Mouse (Mus musculus): ENCODE measurements around the gene Rab3a. TPM values are rescaled to one million over a fixed set of nuclear protein-coding genes. Genes with fewer than 3 reads are reported as not detected.
A peak's percentile ranks its signal among the peaks of the same experiment; 100 is the strongest.

The Rab3a gene
- polyA plus RNA-seq, 1 experiment: 34.9 TPM

DNA sequence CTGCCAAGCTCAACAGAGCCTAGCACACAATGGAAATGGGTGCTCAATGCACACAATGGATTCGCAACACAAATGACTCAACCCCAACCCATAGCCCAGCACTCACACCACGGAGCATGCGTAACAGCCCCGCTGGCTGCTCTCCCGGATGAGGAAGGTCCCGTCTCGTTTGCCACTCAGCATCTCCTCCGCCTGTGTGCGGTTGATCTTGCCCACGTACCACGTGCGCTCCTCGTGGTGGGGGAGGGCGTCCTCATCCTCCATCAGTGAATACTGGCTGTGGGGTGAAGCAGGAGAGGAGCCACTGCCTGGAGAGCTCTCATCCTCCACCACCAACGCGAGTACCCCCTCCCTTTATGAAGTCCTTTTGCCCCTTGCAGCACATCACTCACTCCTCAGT is 14.5 kb downstream of the Rab3a start:
- no peak overlapping the region for H3ac ChIP-seq (ENCODE audit: control insufficient read depth, insufficient read length)
- no peaks in the 10 kb centered on the region for H3K79me2 ChIP-seq (ENCODE audit: control insufficient read depth, insufficient read depth)
- H3K36me3 ChIP-seq (ENCODE audit: control insufficient read depth, insufficient read depth): peaks cover 6% of the 10 kb centered on the region
- no peaks in the 10 kb centered on the region for H3K27me3 ChIP-seq (ENCODE audit: control insufficient read depth, insufficient read depth, insufficient read length)
- no peak overlapping the region for H3K4me3 ChIP-seq
- H3K4me2 ChIP-seq (ENCODE audit: low read depth): no peak overlapping the region
- TF ChIP-seq CEBPB (IDR thresholded peaks at IDR 0.05; ENCODE audit: insufficient read depth, poor library complexity, severe bottlenecking) (no peak), MAX (IDR thresholded peaks at IDR 0.05; ENCODE audit: low read depth) (no peak), USF1 (IDR thresholded peaks at IDR 0.05; ENCODE audit: low read depth) (no peak), POLR2A (IDR thresholded peaks at IDR 0.05; ENCODE audit: insufficient read length, low read depth) (no peak), TCF3 (IDR thresholded peaks at IDR 0.05; ENCODE audit: insufficient read length, low read depth) (no peak)

DNA sequence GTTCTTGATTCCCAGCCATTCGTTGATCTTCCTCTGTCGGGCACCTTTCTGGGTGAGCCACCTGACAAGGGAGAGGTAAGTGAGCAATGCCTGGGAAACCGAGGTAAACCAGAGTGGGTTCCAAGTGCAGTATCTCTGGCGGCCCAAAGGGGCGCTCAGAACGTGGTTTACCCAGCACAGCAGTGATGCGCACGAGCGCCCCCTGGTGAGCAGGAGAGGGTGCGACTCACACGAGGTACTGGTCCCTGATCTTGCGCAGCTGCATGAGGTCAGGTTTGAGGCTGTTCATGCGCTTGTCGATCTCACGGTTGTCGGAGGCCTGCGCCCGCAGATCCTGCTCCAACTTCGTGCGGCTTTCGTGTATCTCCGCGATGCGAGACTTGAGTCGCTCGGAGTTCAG is 14.9 kb downstream of the Rab3a start:
- Histone ChIP-seq H3K4me2 (ENCODE audit: low read depth) (no peak overlapping the region), H3K27me3 (ENCODE audit: control insufficient read depth, insufficient read depth, insufficient read length) (no peaks in the 10 kb centered on the region), H3K4me3 (no peak overlapping the region), H3K36me3 (ENCODE audit: control insufficient read depth, insufficient read depth) (peaks cover 6% of the 10 kb centered on the region), H3ac (ENCODE audit: control insufficient read depth, insufficient read length) (no peak overlapping the region), H3K79me2 (ENCODE audit: control insufficient read depth, insufficient read depth) (no peaks in the 10 kb centered on the region)
- TF ChIP-seq MYOD1 (IDR thresholded peaks at IDR 0.05; ENCODE audit: control insufficient read depth in 1 of 3, insufficient read length in 2 of 3, low read depth in 2 of 3) (peak in 2 of 3 experiments; percentile 20 to 48), SRF (IDR thresholded peaks at IDR 0.05; ENCODE audit: control insufficient read depth, insufficient read length, low read depth) (no peak), REST (IDR thresholded peaks at IDR 0.05; ENCODE audit: insufficient read depth, insufficient read length) (no peak), CEBPB (IDR thresholded peaks at IDR 0.05; ENCODE audit: insufficient read depth, poor library complexity, severe bottlenecking) (no peak), TCF12 (IDR thresholded peaks at IDR 0.05; ENCODE audit: insufficient read depth, poor library complexity, severe bottlenecking) (no peak), MYOG (IDR thresholded peaks at IDR 0.05; ENCODE audit: control insufficient read depth in 1 of 3, insufficient read depth in 1 of 3, insufficient read length in 2 of 3, low read depth in 2 of 3) (peak in 1 of 3 experiments; percentile 68), TCF3 (IDR thresholded peaks at IDR 0.05; ENCODE audit: insufficient read length, low read depth) (no peak), POLR2AphosphoS2 (IDR thresholded peaks at IDR 0.05; ENCODE audit: insufficient read length, low read depth) (peak; percentile 68), MAX (IDR thresholded peaks at IDR 0.05; ENCODE audit: low read depth) (no peak), POLR2A (IDR thresholded peaks at IDR 0.05; ENCODE audit: insufficient read length, low read depth) (peak; percentile 36), E2F4 (IDR thresholded peaks at IDR 0.05; ENCODE audit: insufficient read depth) (no peak), USF1 (IDR thresholded peaks at IDR 0.05; ENCODE audit: low read depth) (no peak)

DNA sequence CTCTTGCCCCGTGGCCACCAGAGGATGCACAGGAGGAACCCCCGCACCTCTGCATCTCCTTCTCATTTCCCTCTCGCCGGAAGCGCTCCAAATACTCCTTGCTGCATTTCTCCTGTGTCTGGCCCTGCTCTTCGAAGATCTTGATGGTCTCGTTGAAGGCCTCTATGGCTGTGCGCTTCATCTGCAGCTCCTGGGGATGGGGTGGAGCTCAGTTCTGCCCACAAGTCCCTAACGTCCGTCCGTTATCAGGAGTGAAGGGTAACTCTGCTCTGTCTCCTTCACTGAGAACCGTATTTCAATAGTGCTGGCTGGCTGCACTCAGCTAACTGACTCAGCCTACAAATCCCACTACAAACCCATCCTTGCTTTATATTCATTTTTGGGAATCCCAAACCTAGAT is 15.4 kb downstream of the Rab3a start:
- H3K79me2 ChIP-seq (ENCODE audit: control insufficient read depth, insufficient read depth): no peaks in the 10 kb centered on the region
- TF ChIP-seq TCF12 (IDR thresholded peaks at IDR 0.05; ENCODE audit: insufficient read depth, poor library complexity, severe bottlenecking): no peak
- no peak for TF ChIP-seq CEBPB (IDR thresholded peaks at IDR 0.05; ENCODE audit: insufficient read depth, poor library complexity, severe bottlenecking)
- TF ChIP-seq E2F4 (IDR thresholded peaks at IDR 0.05; ENCODE audit: insufficient read depth): no peak
- TF ChIP-seq MYOG (IDR thresholded peaks at IDR 0.05; ENCODE audit: control insufficient read depth in 1 of 3, insufficient read depth in 1 of 3, insufficient read length in 2 of 3, low read depth in 2 of 3): no peak
- no peak for TF ChIP-seq USF1 (IDR thresholded peaks at IDR 0.05; ENCODE audit: low read depth)
- no peak for TF ChIP-seq MAX (IDR thresholded peaks at IDR 0.05; ENCODE audit: low read depth)
- TF ChIP-seq REST (IDR thresholded peaks at IDR 0.05; ENCODE audit: insufficient read depth, insufficient read length): no peak
- H3K36me3 ChIP-seq (ENCODE audit: control insufficient read depth, insufficient read depth): peaks cover 6% of the 10 kb centered on the region
- no peaks in the 10 kb centered on the region for H3K27me3 ChIP-seq (ENCODE audit: control insufficient read depth, insufficient read depth, insufficient read length)
- no peak overlapping the region for H3K4me3 ChIP-seq
- H3K4me2 ChIP-seq (ENCODE audit: low read depth): no peak overlapping the region
- no peak overlapping the region for H3ac ChIP-seq (ENCODE audit: control insufficient read depth, insufficient read length)

DNA sequence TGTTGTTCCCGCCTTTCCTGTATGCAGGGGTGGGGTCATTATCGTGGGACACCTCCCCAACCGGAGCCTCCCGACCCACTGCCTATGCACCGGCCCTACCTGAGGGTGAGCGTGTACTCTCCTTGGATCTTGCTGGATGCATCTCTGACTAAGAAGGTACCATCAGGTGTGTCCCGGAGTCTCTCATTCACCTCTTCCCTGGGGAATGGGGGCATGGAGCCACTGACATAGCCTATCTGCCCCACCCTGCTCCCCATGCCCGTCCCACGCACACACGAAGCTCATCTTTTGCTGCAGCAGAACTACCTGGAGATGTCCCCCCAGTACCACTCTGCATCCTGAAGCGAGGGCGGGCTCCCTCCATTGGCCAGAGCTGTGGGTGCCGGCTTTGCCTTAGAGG is 16.3 kb downstream of the Rab3a start:
- H3K36me3 ChIP-seq (ENCODE audit: control insufficient read depth, insufficient read depth): peaks cover 6% of the 10 kb centered on the region

DNA sequence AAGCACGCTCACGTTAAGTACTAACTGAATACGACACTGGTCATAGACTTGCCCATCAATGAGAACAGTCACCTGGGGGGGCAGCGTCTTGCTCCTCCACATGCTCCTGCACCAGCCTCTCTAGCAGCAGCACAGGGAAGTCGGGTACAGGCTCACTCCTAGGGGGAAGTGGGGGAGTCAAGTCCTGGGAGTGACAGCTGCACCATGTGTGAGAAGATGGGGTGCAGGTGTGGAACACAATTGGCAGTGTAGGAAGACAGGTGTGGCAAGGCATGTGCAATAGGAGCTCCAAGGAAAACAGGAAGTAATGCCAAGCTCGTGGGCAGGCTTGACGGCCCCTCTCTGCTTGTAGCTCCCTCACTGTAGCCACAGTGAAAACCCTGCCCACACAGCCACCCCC is 16.7 kb downstream of the Rab3a start:
- Histone ChIP-seq H3K4me3 (no peak overlapping the region), H3K4me2 (ENCODE audit: low read depth) (no peak overlapping the region), H3K27me3 (ENCODE audit: control insufficient read depth, insufficient read depth, insufficient read length) (no peaks in the 10 kb centered on the region), H3K36me3 (ENCODE audit: control insufficient read depth, insufficient read depth) (peaks cover 6% of the 10 kb centered on the region), H3K79me2 (ENCODE audit: control insufficient read depth, insufficient read depth) (peaks cover 13% of the 10 kb centered on the region), H3ac (ENCODE audit: control insufficient read depth, insufficient read length) (no peak overlapping the region)
- TF ChIP-seq SRF (IDR thresholded peaks at IDR 0.05; ENCODE audit: control insufficient read depth, insufficient read length, low read depth): no peak
- no peak for TF ChIP-seq POLR2AphosphoS2 (IDR thresholded peaks at IDR 0.05; ENCODE audit: insufficient read length, low read depth)
- peak in 2 of 3 experiments; percentile 53 to 84 for TF ChIP-seq MYOD1 (IDR thresholded peaks at IDR 0.05; ENCODE audit: control insufficient read depth in 1 of 3, insufficient read length in 2 of 3, low read depth in 2 of 3)
- TF ChIP-seq CEBPB (IDR thresholded peaks at IDR 0.05; ENCODE audit: insufficient read depth, poor library complexity, severe bottlenecking): no peak
- TF ChIP-seq MAX (IDR thresholded peaks at IDR 0.05; ENCODE audit: low read depth): no peak
- TF ChIP-seq MYOG (IDR thresholded peaks at IDR 0.05; ENCODE audit: control insufficient read depth in 1 of 3, insufficient read depth in 1 of 3, insufficient read length in 2 of 3, low read depth in 2 of 3): peak in 2 of 3 experiments; percentile 49 to 74
- TF ChIP-seq USF1 (IDR thresholded peaks at IDR 0.05; ENCODE audit: low read depth): no peak
- no peak for TF ChIP-seq TCF12 (IDR thresholded peaks at IDR 0.05; ENCODE audit: insufficient read depth, poor library complexity, severe bottlenecking)

More for the DNA sequence above, 16.3 kb downstream of the Rab3a start:
- Histone ChIP-seq H3ac (ENCODE audit: control insufficient read depth, insufficient read length) (no peak overlapping the region), H3K4me2 (ENCODE audit: low read depth) (no peak overlapping the region), H3K4me3 (no peak overlapping the region), H3K27me3 (ENCODE audit: control insufficient read depth, insufficient read depth, insufficient read length) (no peaks in the 10 kb centered on the region), H3K79me2 (ENCODE audit: control insufficient read depth, insufficient read depth) (peaks cover 8% of the 10 kb centered on the region)
- TF ChIP-seq E2F4 (IDR thresholded peaks at IDR 0.05; ENCODE audit: insufficient read depth): no peak
- no peak for TF ChIP-seq POLR2A (IDR thresholded peaks at IDR 0.05; ENCODE audit: insufficient read length, low read depth)
- TF ChIP-seq USF1 (IDR thresholded peaks at IDR 0.05; ENCODE audit: low read depth): no peak
- TF ChIP-seq REST (IDR thresholded peaks at IDR 0.05; ENCODE audit: insufficient read depth, insufficient read length): no peak
- no peak for TF ChIP-seq MYOD1 (IDR thresholded peaks at IDR 0.05; ENCODE audit: control insufficient read depth in 1 of 3, insufficient read length in 2 of 3, low read depth in 2 of 3)
- no peak for TF ChIP-seq TCF12 (IDR thresholded peaks at IDR 0.05; ENCODE audit: insufficient read depth, poor library complexity, severe bottlenecking)
- no peak for TF ChIP-seq MAX (IDR thresholded peaks at IDR 0.05; ENCODE audit: low read depth)
- TF ChIP-seq CEBPB (IDR thresholded peaks at IDR 0.05; ENCODE audit: insufficient read depth, poor library complexity, severe bottlenecking): no peak
- TF ChIP-seq POLR2AphosphoS2 (IDR thresholded peaks at IDR 0.05; ENCODE audit: insufficient read length, low read depth): no peak
- no peak for TF ChIP-seq TCF3 (IDR thresholded peaks at IDR 0.05; ENCODE audit: insufficient read length, low read depth)
- TF ChIP-seq MYOG (IDR thresholded peaks at IDR 0.05; ENCODE audit: control insufficient read depth in 1 of 3, insufficient read depth in 1 of 3, insufficient read length in 2 of 3, low read depth in 2 of 3): no peak
- TF ChIP-seq SRF (IDR thresholded peaks at IDR 0.05; ENCODE audit: control insufficient read depth, insufficient read length, low read depth): no peak

All from myocyte (in vitro differentiated cells).